Mouse (Mus musculus) mouse embryonic stem cell (cell line): Measurements from ENCODE around the gene Nynrin.

ENCODE experiments used
- in situ Hi-C, 2 experiments: fragments of 300-500 bp; cut with MboI; formaldehyde crosslinking; loops; 1 replicate in 1 of 2; 3 replicates in 1 of 2; pipeline ENCODE4 v1.14.3; 2019 to 2020; ENCODE audit warnings: low sequenced_read_pairs in 2 of 2, low pct_unique_long_range_greater_than_20kb in 1 of 2, mixed read lengths in 1 of 2; ENCODE audit not compliant: unreplicated experiment in 1 of 2

Nynrin gene

GRCm38 (mm10) chr14:55834808-55835533 is 18.8 kb upstream of the Nynrin start:
- in situ Hi-C loops = no loop called here

GRCm38 (mm10) chr14:55838312-55838711 is 15.5 kb upstream of the Nynrin start:
- in situ Hi-C loops = no loop called here

- in situ Hi-C loops = no loop called here
Observed at GRCm38 (mm10) chr14:55838740-55839139, 15.1 kb upstream of the Nynrin start.

- in situ Hi-C loops = no loop called here
Observed at GRCm38 (mm10) chr14:55840853-55841366, 12.9 kb upstream of the Nynrin start.

- in situ Hi-C loops = no loop called here
Observed at GRCm38 (mm10) chr14:55842794-55843193, 11.0 kb upstream of the Nynrin start.

- in situ Hi-C loops = no loop called here
Observed at GRCm38 (mm10) chr14:55845506-55846294, 8.1 kb upstream of the Nynrin start.

GRCm38 (mm10) chr14:55850885-55851284 is 2.9 kb upstream of the Nynrin start:
- in situ Hi-C loops = loop anchor here in 1 of 2 experiments (10.0 kb wide), 1 partner anchor 64 kb away; no protein-coding TSS in a partner anchor

GRCm38 (mm10) chr14:55852646-55853551 is 911 bp upstream of the Nynrin start:
- in situ Hi-C loops = loop anchor here in 1 of 2 experiments (10.0 kb wide), 1 partner anchor 62 kb away; no protein-coding TSS in a partner anchor

- in situ Hi-C loops = loop anchor here in 1 of 2 experiments (10.0 kb wide), 1 partner anchor 60 kb away; no protein-coding TSS in a partner anchor
Observed at GRCm38 (mm10) chr14:55854406-55855100, 743 bp downstream of the Nynrin start.

- in situ Hi-C loops = loop anchor here in 1 of 2 experiments (10.0 kb wide), 1 partner anchor 60 kb away; no protein-coding TSS in a partner anchor
Observed at GRCm38 (mm10) chr14:55855101-55855561, 1.3 kb downstream of the Nynrin start.

- in situ Hi-C loops = loop anchor here in 1 of 2 experiments (10.0 kb wide), 1 partner anchor 57 kb away; no protein-coding TSS in a partner anchor
Observed at GRCm38 (mm10) chr14:55857588-55857987, 3.8 kb downstream of the Nynrin start.

GRCm38 (mm10) chr14:55862186-55862585 is 8.4 kb downstream of the Nynrin start:
- in situ Hi-C loops = loop anchor here (5.0 kb wide), 1 partner anchor 40 kb away; the partner anchor contains the start of gene Nfatc4 (in 2 of the 2)

- in situ Hi-C loops = loop anchor here (5.0 kb wide), 1 partner anchor 41 kb away; the partner anchor contains the start of gene Nfatc4 (in 2 of the 2)
Observed at GRCm38 (mm10) chr14:55862970-55863369, 9.2 kb downstream of the Nynrin start.

GRCm38 (mm10) chr14:55863773-55864172 is 10.0 kb downstream of the Nynrin start:
- in situ Hi-C loops = loop anchor here (5.0 kb wide), 1 partner anchor 41 kb away; the partner anchor contains the start of gene Nfatc4 (in 2 of the 2)

GRCm38 (mm10) chr14:55866962-55867361 is 13.2 kb downstream of the Nynrin start:
- in situ Hi-C loops = no loop called here

GRCm38 (mm10) chr14:55868230-55869026 is 14.6 kb downstream of the Nynrin start:
- in situ Hi-C loops = no loop called here
